Mouse (Mus musculus) midbrain, embryonic 11.5 days (tissue): ENCODE data around the gene Arhgef28. TPM values are rescaled to one million over a fixed set of nuclear protein-coding genes. Genes with fewer than 3 reads are reported as not detected.

Experiments used
- ATAC-seq: fragments of 200-750 bp; cut with Nextera tagmentation; 2 replicates; pipeline ENCODE4 v1.8.0; 2017; ENCODE audit warnings: moderate TSS enrichment, moderate library complexity; ENCODE audit not compliant: low FRiP score
- DNase-seq: peaks from one replicate; pipeline ENCODE4 v3.0.0; 2015; ENCODE audit warnings: low spot score; ENCODE audit errors: missing footprints
- H3K27ac ChIP-seq: fragments of 300-500 bp; sonication (generic); 2 replicates; pipeline ENCODE4 v1.5.1; 2014; ENCODE audit warnings: low read depth, low read length
- H3K27me3 ChIP-seq: fragments of 300-500 bp; sonication (generic); 2 replicates; pipeline ENCODE4 v1.6.1; 2014; ENCODE audit warnings: mild to moderate bottlenecking, low read length, moderate library complexity, mixed read lengths; ENCODE audit not compliant: control insufficient read depth, insufficient read depth
- H3K36me3 ChIP-seq: fragments of 300-500 bp; sonication (generic); 2 replicates; pipeline ENCODE4 v1.6.1; 2014; ENCODE audit warnings: mild to moderate bottlenecking, low read length, moderate library complexity, mixed read lengths; ENCODE audit not compliant: control insufficient read depth, insufficient read depth
- H3K4me1 ChIP-seq: fragments of 300-500 bp; sonication (generic); 2 replicates; pipeline ENCODE4 v1.6.1; 2014; ENCODE audit warnings: low read length; ENCODE audit not compliant: control insufficient read depth, insufficient read depth
- H3K4me2 ChIP-seq: fragments of 300-500 bp; sonication (generic); 2 replicates; pipeline ENCODE4 v1.6.1; 2014; ENCODE audit warnings: mild to moderate bottlenecking, moderate library complexity
- H3K4me3 ChIP-seq: fragments of 300-500 bp; sonication (generic); 2 replicates; pipeline ENCODE4 v1.5.1; 2014; ENCODE audit warnings: low read depth, low read length
- H3K9ac ChIP-seq: fragments of 300-500 bp; sonication (generic); 2 replicates; pipeline ENCODE4 v1.6.1; 2014; ENCODE audit warnings: low read length
- H3K9me3 ChIP-seq: fragments of 300-500 bp; sonication (generic); 2 replicates; pipeline ENCODE4 v1.6.1; 2016; ENCODE audit warnings: low read length; ENCODE audit not compliant: control insufficient read depth
- WGBS: fragments of 180-500 bp; shearing (Covaris S2); extraction: QIAGEN DNeasy Blood & Tissue Kit; methylation state at CpG from one replicate; pipeline ENCODE4 v1.1.7; 2014; 5-methylcytosine and 5-hydroxymethylcytosine counted together
- polyA plus RNA-seq: library from polyadenylated mRNA; unstranded; fragments of >200 nt; fragmentation: Nextera tagmentation; extraction: Ambion mirVana; gene quantifications from 2 replicates; pipeline ENCODE4 v1.2.1, GENCODE M21; 2014

Arhgef28 gene
- polyA plus RNA-seq, 1 experiment from 2014 or later, result 6.7 TPM

GRCm38 (mm10) chr13:98002121-98002520, 204.1 kb downstream of the Arhgef28 start:
- no peak overlapping the region for H3K27ac ChIP-seq
- no peak overlapping the region for H3K9ac ChIP-seq
- H3K4me1 ChIP-seq, result no peaks in the 10 kb centered on the region
- ATAC-seq (no peak), DNase-seq (no peak)
- no peak overlapping the region for H3K4me3 ChIP-seq
- H3K4me2 ChIP-seq, result no peak overlapping the region
- no peaks in the 10 kb centered on the region for H3K36me3 ChIP-seq
- H3K9me3 ChIP-seq, result no peaks in the 10 kb centered on the region
- no peaks in the 10 kb centered on the region for H3K27me3 ChIP-seq
- WGBS, result 68% methylated on average over 2 of the region's 2 CpGs

- no peaks in the 10 kb centered on the region for H3K36me3 ChIP-seq
- no peaks in the 10 kb centered on the region for H3K4me1 ChIP-seq
- H3K4me3 ChIP-seq, result no peak overlapping the region
- no peak overlapping the region for H3K9ac ChIP-seq
- DNase-seq (peak; percentile 84), ATAC-seq (no peak)
- H3K4me2 ChIP-seq, result no peak overlapping the region
- 67% methylated on average over 11 of the region's 11 CpGs for WGBS
- no peak overlapping the region for H3K27ac ChIP-seq
- H3K27me3 ChIP-seq, result no peaks in the 10 kb centered on the region
- no peaks in the 10 kb centered on the region for H3K9me3 ChIP-seq
These were observed 204.5 kb downstream of the Arhgef28 start for GRCm38 (mm10) chr13:98001719-98002118.

DNA sequence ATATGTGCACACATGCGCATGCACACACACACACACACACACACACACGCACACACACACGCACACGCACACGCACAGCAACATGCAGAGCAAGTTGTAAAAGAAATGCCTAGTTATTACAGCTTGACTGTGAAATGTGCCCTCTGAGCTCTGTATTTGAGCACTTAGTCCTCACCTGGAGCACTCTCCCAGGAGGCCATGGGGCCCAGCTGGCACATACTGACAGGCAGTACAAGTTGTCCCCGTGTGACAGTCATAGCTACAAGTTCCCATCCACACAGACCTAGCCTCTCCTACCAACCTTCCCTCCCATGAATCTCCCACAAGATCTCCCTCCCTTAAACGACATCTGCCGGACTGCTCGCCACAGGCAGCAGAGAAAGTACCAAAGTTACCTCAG, 205.4 kb downstream of the Arhgef28 start:
- Histone ChIP-seq H3K27ac (no peak overlapping the region), H3K9ac (no peak overlapping the region), H3K4me3 (no peak overlapping the region), H3K27me3 (no peaks in the 10 kb centered on the region), H3K4me1 (no peaks in the 10 kb centered on the region), H3K4me2 (no peak overlapping the region), H3K9me3 (no peaks in the 10 kb centered on the region), H3K36me3 (no peaks in the 10 kb centered on the region)
- ATAC-seq (no peak), DNase-seq (no peak)
- 96% methylated on average over 9 of the region's 9 CpGs for WGBS

DNA sequence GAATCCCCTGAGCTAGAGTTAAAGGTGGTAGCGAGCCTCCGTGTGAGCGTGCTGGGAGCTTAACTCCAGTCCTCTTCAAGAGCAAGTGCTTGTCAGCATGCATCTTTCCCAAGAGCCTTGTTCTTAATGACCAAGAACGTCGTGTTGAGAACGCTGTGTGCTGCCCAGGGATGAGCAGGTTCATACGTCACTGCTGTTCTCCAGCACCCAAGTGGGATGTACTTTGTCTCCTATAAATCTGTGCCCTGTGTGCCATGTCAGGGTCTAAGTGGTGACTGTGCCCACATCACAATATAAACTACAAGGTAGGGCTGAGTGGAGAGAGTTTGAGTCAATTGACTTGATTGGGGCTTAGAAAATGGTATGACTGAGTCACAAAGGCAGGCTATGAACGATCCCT, 207.1 kb downstream of the Arhgef28 start:
- H3K36me3 ChIP-seq, result no peaks in the 10 kb centered on the region
- no peak for ATAC-seq
- H3K9ac ChIP-seq, result no peak overlapping the region
- WGBS, result 86% methylated on average over 8 of the region's 8 CpGs
- H3K4me2 ChIP-seq, result no peak overlapping the region
- H3K4me3 ChIP-seq, result no peak overlapping the region
- no peaks in the 10 kb centered on the region for H3K9me3 ChIP-seq
- H3K4me1 ChIP-seq, result no peaks in the 10 kb centered on the region
- DNase-seq, result no peak
- no peaks in the 10 kb centered on the region for H3K27me3 ChIP-seq
- no peak overlapping the region for H3K27ac ChIP-seq

- H3K27ac ChIP-seq, result no peak overlapping the region
- ATAC-seq (no peak), DNase-seq (peak; percentile 74)
- no peaks in the 10 kb centered on the region for H3K36me3 ChIP-seq
- 74% methylated on average over 8 of the region's 8 CpGs for WGBS
- H3K4me2 ChIP-seq, result no peak overlapping the region
- H3K9ac ChIP-seq, result no peak overlapping the region
- no peaks in the 10 kb centered on the region for H3K27me3 ChIP-seq
- H3K4me1 ChIP-seq, result no peaks in the 10 kb centered on the region
- no peak overlapping the region for H3K4me3 ChIP-seq
- no peaks in the 10 kb centered on the region for H3K9me3 ChIP-seq
These were observed 207.7 kb downstream of the Arhgef28 start for GRCm38 (mm10) chr13:97998570-97998969.

DNA sequence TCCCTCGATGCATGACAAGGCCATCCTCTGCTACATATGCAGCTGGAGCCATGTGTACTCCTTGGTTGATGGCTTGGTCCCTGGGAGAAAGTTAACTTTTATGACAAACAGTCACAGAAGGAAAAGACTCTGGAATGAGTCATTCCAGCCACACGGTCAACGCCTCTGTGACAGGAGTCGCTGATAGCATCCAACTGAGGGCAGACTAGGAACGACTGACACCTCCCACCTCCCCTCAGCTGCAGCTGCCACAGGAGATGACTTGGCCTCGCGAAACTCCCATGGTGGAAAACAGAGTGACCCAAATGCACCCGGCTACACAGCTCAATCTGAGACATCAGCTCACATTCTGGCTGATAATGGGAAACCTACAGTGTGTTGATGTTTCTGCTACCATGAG, 215.3 kb downstream of the Arhgef28 start:
- H3K9ac ChIP-seq, result no peak overlapping the region
- WGBS, result 86% methylated on average over 8 of the region's 8 CpGs
- no peak for DNase-seq

DNA sequence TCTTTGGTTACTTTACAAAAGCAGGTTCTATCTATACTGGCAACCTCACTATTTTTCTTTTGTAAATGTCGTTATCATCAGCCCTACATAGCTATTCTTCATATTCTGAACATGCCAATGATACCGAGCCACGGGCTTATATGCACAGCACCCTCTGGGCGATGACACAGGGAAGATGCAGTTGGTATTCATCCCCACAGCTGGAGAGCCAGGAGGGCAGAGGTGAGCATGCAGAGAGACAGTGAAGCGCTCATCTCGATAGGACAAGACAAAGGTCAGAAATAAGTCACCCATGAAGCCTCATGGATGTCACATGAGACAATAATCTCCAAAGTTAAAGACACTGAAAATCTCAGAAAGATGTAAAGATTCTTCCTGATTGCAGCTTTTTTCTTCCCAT, 217.4 kb downstream of the Arhgef28 start:
- Histone ChIP-seq H3K4me1 (no peaks in the 10 kb centered on the region), H3K4me3 (no peak overlapping the region), H3K4me2 (no peak overlapping the region), H3K27me3 (no peaks in the 10 kb centered on the region), H3K9ac (no peak overlapping the region), H3K27ac (no peak overlapping the region), H3K9me3 (no peaks in the 10 kb centered on the region), H3K36me3 (no peaks in the 10 kb centered on the region)
- DNase-seq (no peak), ATAC-seq (no peak)
- 90% methylated on average over 6 of the region's 6 CpGs for WGBS

More for the DNA sequence above, 215.3 kb downstream of the Arhgef28 start:
- Histone ChIP-seq H3K27me3 (no peaks in the 10 kb centered on the region), H3K9me3 (no peaks in the 10 kb centered on the region), H3K4me2 (no peak overlapping the region), H3K36me3 (no peaks in the 10 kb centered on the region), H3K4me1 (no peaks in the 10 kb centered on the region), H3K27ac (no peak overlapping the region), H3K4me3 (no peak overlapping the region)
- no peak for ATAC-seq

- H3K4me3 ChIP-seq, result no peak overlapping the region
- no peak overlapping the region for H3K9ac ChIP-seq
- H3K36me3 ChIP-seq, result no peaks in the 10 kb centered on the region
- no peak overlapping the region for H3K4me2 ChIP-seq
- ATAC-seq (no peak), DNase-seq (no peak)
- H3K4me1 ChIP-seq, result peaks cover 2% of the 10 kb centered on the region; the same call in 1 of the 2 replicates
- H3K27ac ChIP-seq, result no peak overlapping the region
- 89% methylated on average over 6 of the region's 6 CpGs for WGBS
- H3K27me3 ChIP-seq, result no peaks in the 10 kb centered on the region
- H3K9me3 ChIP-seq, result no peaks in the 10 kb centered on the region
These were observed 219.5 kb downstream of the Arhgef28 start for GRCm38 (mm10) chr13:97986691-97987090.

GRCm38 (mm10) chr13:97977104-97977503, 229.1 kb downstream of the Arhgef28 start:
- H3K27me3 ChIP-seq, result no peaks in the 10 kb centered on the region
- H3K9me3 ChIP-seq, result no peaks in the 10 kb centered on the region
- H3K27ac ChIP-seq, result no peak overlapping the region
- ATAC-seq (no peak), DNase-seq (no peak)
- no peaks in the 10 kb centered on the region for H3K36me3 ChIP-seq
- no peak overlapping the region for H3K9ac ChIP-seq
- peaks cover 3% of the 10 kb centered on the region; the same call in 1 of the 2 replicates for H3K4me1 ChIP-seq
- 90% methylated on average over 9 of the region's 9 CpGs for WGBS
- no peak overlapping the region for H3K4me2 ChIP-seq
- H3K4me3 ChIP-seq, result no peak overlapping the region

DNA sequence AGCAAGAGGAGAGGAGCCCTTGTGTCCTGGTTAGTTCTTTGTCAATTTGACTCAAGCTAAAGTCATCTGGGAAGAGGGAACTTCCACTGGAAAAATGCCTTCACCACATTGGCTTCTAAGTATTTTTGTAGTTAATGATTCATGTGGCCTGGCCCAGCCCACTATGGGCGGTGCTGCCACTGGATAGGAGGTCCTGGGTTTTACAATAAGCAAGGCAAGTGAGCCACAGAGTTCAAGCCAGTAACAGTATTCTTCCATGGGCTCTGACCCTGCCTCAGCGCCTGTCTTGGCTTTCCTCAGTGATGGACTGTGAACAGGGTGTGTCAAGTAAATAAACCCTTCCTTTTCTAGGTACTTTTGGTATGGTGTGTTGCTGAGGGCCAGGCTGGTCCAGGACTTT, 229.6 kb downstream of the Arhgef28 start:
- Histone ChIP-seq H3K4me3 (no peak overlapping the region), H3K27ac (no peak overlapping the region), H3K27me3 (no peaks in the 10 kb centered on the region), H3K9me3 (no peaks in the 10 kb centered on the region), H3K4me2 (no peak overlapping the region), H3K9ac (no peak overlapping the region), H3K36me3 (no peaks in the 10 kb centered on the region), H3K4me1 (no peaks in the 10 kb centered on the region; the same call in 1 of the 2 replicates)
- ATAC-seq, result no peak
- 79% methylated on average over 2 of the region's 2 CpGs for WGBS
- no peak for DNase-seq
